Mouse (Mus musculus): Measurements from ENCODE around the gene Hist1h2ap. TPM values are rescaled to one million over a fixed set of nuclear protein-coding genes. Genes with fewer than 3 reads are reported as not detected.
A peak's percentile ranks its signal among the peaks of the same experiment; 100 is the strongest.
"Not testable (repeated sequence)": the region's sequence is repeated elsewhere in the genome, so short reads cannot be mapped to it uniquely, and the experiment has no call there.

Gene Hist1h2ap
- polyA plus RNA-seq, 1 experiment from 2014 or later: 2,559 TPM

DNA sequence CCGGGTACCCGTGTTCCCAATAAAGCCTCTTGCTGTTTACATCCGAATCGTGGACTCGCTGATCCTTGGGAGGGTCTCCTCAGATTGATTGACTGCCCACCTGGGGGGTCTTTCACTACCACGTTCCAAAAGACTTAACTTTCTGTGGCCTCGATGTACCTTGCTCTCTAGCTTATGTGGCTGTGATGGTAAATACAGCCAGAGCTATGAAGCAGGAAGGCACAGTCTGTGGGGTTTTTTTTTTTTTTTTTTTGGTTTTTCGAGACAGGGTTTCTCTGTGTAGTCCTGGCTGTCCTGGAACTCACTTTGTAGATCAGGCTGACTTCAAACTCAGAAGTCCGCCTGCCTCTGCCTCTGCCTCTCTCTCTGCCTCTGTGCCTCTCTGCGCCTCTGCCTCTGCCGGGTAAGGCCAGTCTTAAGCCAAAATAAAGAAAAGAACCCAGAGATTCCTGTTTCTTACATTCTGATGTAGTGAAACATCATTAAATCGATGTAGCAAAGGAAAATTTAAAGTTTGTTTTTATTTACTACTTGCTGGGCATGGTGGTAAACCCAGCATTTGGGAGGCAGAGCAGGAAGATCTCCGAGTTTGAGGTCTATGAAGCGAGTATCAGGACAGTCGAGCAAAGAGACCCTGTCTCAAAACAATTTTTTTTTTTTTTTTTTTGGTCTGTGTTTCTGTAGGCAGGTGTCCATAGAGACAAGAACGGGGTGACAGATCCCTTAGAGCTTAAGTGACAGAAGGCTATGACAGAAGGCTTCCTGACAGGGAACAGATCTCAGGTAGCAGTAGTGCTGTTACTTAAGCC lies 13.0 kb downstream of the Hist1h2ap start:
- ATAC-seq (replicated peaks; ENCODE audit: insufficient number of reproducible peaks, low FRiP score, low TSS enrichment); H3K4me3 ChIP-seq (ENCODE audit: low read depth, low read length); H3K4me2 ChIP-seq; H3K36me3 ChIP-seq (ENCODE audit: control insufficient read depth, insufficient read depth, low read length); H3K27me3 ChIP-seq (ENCODE audit: control insufficient read depth, insufficient read depth, low read length); H3K9ac ChIP-seq (ENCODE audit: low read depth, low read length); H3K27ac ChIP-seq (ENCODE audit: low read depth, low read length); H3K4me1 ChIP-seq (ENCODE audit: control insufficient read depth, insufficient read depth, low read length); H3K9me3 ChIP-seq (replicated peaks; ENCODE audit: control insufficient read depth, low read length): not testable (repeated sequence)
- WGBS (ENCODE audit: insufficient replicate concordance): 75% methylated on average over 7 of the region's 16 CpGs

DNA sequence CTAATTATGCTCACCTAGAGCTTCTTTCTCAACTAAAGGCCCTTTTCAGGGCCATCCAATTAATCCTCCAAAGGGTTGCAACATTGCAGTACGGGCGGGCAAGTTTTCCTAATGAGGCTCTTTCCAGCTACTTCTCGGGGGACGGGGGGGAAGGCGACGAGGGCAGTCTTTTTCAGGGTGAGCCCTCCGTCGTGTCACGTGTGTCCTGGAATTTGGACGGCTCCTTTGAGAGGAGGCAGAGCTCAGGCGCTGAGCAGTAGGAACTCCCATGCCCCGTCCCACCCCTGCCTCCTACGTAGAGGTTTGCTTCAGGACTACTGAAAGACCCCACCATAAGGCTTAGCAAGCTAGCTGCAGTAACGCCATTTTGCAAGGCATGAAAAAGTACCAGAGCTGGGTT lies 21.2 kb downstream of the Hist1h2ap start:
- H3K4me2 ChIP-seq: peak overlapping the region; percentile 42
- H3K27ac ChIP-seq (ENCODE audit: low read depth, low read length): not testable (repeated sequence)

DNA sequence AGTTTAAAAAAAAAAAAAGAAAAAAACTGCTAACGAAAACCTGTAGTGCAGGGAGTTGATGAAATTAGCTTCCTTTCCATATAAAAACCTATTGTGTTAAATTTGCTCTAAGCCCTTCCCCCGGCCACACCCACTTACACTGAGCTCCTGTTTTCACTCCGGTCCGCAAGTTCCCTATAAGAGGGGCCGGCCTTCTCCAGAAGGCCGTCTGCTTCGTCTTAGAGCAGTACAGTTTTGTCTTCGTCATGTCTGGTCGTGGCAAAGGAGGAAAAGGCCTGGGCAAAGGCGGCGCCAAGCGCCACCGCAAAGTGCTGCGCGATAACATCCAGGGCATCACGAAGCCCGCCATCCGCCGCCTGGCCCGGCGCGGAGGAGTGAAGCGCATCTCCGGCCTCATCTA lies 21.8 kb downstream of the Hist1h2ap start, which contains the start of gene Hist1h4m:
Gene Hist1h4m, plus strand, starts transcription at position 208 of the 400 bp plus-strand sequence.
- ATAC-seq (replicated peaks; ENCODE audit: insufficient number of reproducible peaks, low FRiP score, low TSS enrichment): peak; percentile 69
- not testable (repeated sequence) for H3K4me3 ChIP-seq (ENCODE audit: low read depth, low read length); H3K9me3 ChIP-seq (replicated peaks; ENCODE audit: control insufficient read depth, low read length); H3K4me1 ChIP-seq (ENCODE audit: control insufficient read depth, insufficient read depth, low read length); H3K27me3 ChIP-seq (ENCODE audit: control insufficient read depth, insufficient read depth, low read length); H3K36me3 ChIP-seq (ENCODE audit: control insufficient read depth, insufficient read depth, low read length); H3K9ac ChIP-seq (ENCODE audit: low read depth, low read length); H3K27ac ChIP-seq (ENCODE audit: low read depth, low read length)
- no CpG with 5 or more reads among the region's 24 CpGs for WGBS (ENCODE audit: insufficient replicate concordance)
- H3K4me2 ChIP-seq: peak within 1 kb of the TSS; percentile 42

More for the DNA sequence above, 21.2 kb downstream of the Hist1h2ap start:
- ATAC-seq (replicated peaks; ENCODE audit: insufficient number of reproducible peaks, low FRiP score, low TSS enrichment): peak; percentile 66
- H3K36me3 ChIP-seq (ENCODE audit: control insufficient read depth, insufficient read depth, low read length); H3K27me3 ChIP-seq (ENCODE audit: control insufficient read depth, insufficient read depth, low read length); H3K9me3 ChIP-seq (replicated peaks; ENCODE audit: control insufficient read depth, low read length); H3K4me1 ChIP-seq (ENCODE audit: control insufficient read depth, insufficient read depth, low read length); H3K9ac ChIP-seq (ENCODE audit: low read depth, low read length); H3K4me3 ChIP-seq (ENCODE audit: low read depth, low read length): not testable (repeated sequence)
- WGBS (ENCODE audit: insufficient replicate concordance): 0% methylated on average over 12 of the region's 14 CpGs

DNA sequence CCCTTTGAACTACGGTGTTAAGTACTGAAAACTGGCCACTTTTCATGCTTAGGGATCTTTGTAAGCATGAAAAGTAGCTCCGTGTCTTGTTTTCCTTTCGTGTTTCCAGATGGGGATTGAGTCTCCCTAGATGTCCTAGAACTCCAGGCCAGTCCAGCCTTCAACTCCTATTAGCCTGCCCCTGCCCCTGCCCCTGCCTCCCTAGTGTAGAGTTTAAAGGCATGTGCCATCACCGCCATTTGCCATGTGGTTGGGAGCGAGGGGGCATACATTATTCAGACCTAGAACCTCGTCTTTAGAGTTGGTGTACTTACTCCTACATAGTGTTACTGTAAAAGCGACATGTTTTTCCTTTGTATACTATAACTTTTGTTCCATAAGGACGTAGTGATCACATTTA lies 22.2 kb downstream of the Hist1h2ap start:
- not testable (repeated sequence) for H3K27me3 ChIP-seq (ENCODE audit: control insufficient read depth, insufficient read depth, low read length); H3K4me2 ChIP-seq; H3K27ac ChIP-seq (ENCODE audit: low read depth, low read length); H3K9me3 ChIP-seq (replicated peaks; ENCODE audit: control insufficient read depth, low read length); H3K4me1 ChIP-seq (ENCODE audit: control insufficient read depth, insufficient read depth, low read length); H3K4me3 ChIP-seq (ENCODE audit: low read depth, low read length); ATAC-seq (replicated peaks; ENCODE audit: insufficient number of reproducible peaks, low FRiP score, low TSS enrichment); H3K36me3 ChIP-seq (ENCODE audit: control insufficient read depth, insufficient read depth, low read length); H3K9ac ChIP-seq (ENCODE audit: low read depth, low read length)
- WGBS (ENCODE audit: insufficient replicate concordance): no CpG with 5 or more reads among the region's 8 CpGs

DNA sequence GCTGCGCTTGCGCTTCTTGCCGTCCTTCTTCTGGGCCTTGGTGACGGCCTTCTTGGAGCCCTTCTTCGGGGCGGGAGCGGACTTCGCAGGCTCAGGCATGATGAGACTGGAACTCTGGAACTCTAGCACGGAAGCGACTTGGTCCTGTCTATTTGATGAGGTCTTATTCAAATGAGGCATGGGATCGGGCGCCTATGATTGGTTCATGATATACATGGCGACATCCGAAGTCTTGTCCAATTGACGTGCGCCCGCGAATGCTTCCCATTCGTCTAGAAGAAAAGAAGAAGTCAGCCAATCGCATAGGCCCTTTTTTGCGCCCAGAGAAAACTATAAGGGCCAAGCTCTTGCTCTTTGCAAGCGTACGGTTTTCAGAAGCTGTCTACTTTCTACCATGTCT lies 23.2 kb downstream of the Hist1h2ap start, which contains the start of the genes Hist1h2bq and Hist1h2ao:
Gene Hist1h2bq, minus strand, starts transcription at position 125 of the 400 bp plus-strand sequence.
Gene Hist1h2ao, plus strand, starts transcription at position 393 of the 400 bp plus-strand sequence.
- not testable (repeated sequence) for H3K4me3 ChIP-seq (ENCODE audit: low read depth, low read length); H3K4me2 ChIP-seq; H3K27me3 ChIP-seq (ENCODE audit: control insufficient read depth, insufficient read depth, low read length); H3K27ac ChIP-seq (ENCODE audit: low read depth, low read length); H3K4me1 ChIP-seq (ENCODE audit: control insufficient read depth, insufficient read depth, low read length); H3K9me3 ChIP-seq (replicated peaks; ENCODE audit: control insufficient read depth, low read length); H3K9ac ChIP-seq (ENCODE audit: low read depth, low read length); H3K36me3 ChIP-seq (ENCODE audit: control insufficient read depth, insufficient read depth, low read length)
- WGBS (ENCODE audit: insufficient replicate concordance): no CpG with 5 or more reads among the region's 23 CpGs
- peak; percentile 95 for ATAC-seq (replicated peaks; ENCODE audit: insufficient number of reproducible peaks, low FRiP score, low TSS enrichment)

DNA sequence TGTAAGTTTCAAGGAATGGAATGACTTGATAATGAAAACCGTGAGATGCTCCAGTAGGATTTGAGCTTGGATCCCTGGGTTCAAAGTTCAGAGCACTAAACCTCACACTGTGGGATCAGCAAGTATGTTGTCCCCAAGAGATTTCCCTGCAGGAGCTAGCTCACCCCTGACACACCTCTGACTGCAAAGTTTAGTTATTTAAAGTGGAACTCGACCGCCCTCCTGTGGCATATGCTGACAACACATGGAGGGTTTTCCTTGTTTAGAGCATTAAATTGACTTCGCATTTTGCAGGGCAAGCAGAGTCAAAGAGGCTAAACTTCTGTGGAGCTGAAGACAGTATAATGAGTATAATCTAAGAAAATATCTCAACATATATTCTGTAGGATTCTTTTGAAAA lies 30.2 kb downstream of the Hist1h2ap start:
- H3K36me3 ChIP-seq (ENCODE audit: control insufficient read depth, insufficient read depth, low read length); H3K9ac ChIP-seq (ENCODE audit: low read depth, low read length); H3K27ac ChIP-seq (ENCODE audit: low read depth, low read length); H3K4me1 ChIP-seq (ENCODE audit: control insufficient read depth, insufficient read depth, low read length); H3K27me3 ChIP-seq (ENCODE audit: control insufficient read depth, insufficient read depth, low read length); H3K9me3 ChIP-seq (replicated peaks; ENCODE audit: control insufficient read depth, low read length); H3K4me3 ChIP-seq (ENCODE audit: low read depth, low read length); H3K4me2 ChIP-seq: not testable (repeated sequence)
- no CpG with 5 or more reads among the region's 4 CpGs for WGBS (ENCODE audit: insufficient replicate concordance)
- peak; percentile 55; the same call in 1 of the 2 replicates for ATAC-seq (replicated peaks; ENCODE audit: insufficient number of reproducible peaks, low FRiP score, low TSS enrichment)

DNA sequence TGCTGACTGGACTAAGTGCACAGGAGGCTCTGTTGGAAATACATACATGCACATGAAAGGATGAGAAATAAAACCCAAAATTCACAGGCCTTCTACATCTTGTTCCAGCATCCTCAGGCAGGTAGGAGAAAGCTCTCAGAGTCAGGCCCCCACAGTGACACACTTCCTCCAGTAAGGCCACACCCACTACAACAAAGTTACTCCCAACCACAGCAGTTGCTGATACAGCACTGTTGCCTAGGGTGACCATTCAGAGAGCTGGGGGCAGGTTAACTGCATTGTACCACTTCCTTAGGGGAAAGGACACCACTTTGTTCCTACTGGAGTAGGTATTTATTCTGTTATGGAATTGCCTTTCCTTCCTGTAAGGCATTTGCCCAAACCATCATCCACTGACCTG lies 36.1 kb downstream of the Hist1h2ap start:
- H3K36me3 ChIP-seq (ENCODE audit: control insufficient read depth, insufficient read depth, low read length); H3K9ac ChIP-seq (ENCODE audit: low read depth, low read length); H3K4me1 ChIP-seq (ENCODE audit: control insufficient read depth, insufficient read depth, low read length); H3K4me3 ChIP-seq (ENCODE audit: low read depth, low read length); H3K9me3 ChIP-seq (replicated peaks; ENCODE audit: control insufficient read depth, low read length); H3K27ac ChIP-seq (ENCODE audit: low read depth, low read length); H3K27me3 ChIP-seq (ENCODE audit: control insufficient read depth, insufficient read depth, low read length); ATAC-seq (replicated peaks; ENCODE audit: insufficient number of reproducible peaks, low FRiP score, low TSS enrichment); H3K4me2 ChIP-seq: not testable (repeated sequence)

DNA sequence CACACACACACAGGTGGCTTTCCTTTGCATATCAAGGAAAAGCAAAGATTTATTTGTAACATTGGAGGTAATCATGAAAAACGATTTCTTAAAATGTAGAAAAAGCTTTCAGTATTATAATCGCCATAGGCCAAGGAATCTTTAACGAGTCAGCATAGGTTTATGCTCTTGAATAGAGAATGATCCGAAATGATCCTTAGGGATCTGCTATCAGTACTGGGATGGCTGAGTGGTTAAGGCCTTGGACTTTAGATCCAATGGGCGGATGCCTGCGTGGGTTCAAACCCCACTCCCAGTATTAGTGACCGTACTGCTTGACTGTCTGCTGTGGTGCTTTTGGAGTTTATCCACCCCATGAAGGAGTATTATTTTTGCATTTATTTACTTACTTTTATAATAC lies 37.7 kb downstream of the Hist1h2ap start:
- H3K9me3 ChIP-seq (replicated peaks; ENCODE audit: control insufficient read depth, low read length): no peaks in the 10 kb centered on the region
- no peaks in the 10 kb centered on the region for H3K27me3 ChIP-seq (ENCODE audit: control insufficient read depth, insufficient read depth, low read length)
- no peak overlapping the region for H3K27ac ChIP-seq (ENCODE audit: low read depth, low read length)
- 88% methylated on average over 7 of the region's 7 CpGs for WGBS (ENCODE audit: insufficient replicate concordance)
- ATAC-seq (replicated peaks; ENCODE audit: insufficient number of reproducible peaks, low FRiP score, low TSS enrichment): no peak
- H3K4me2 ChIP-seq: no peak overlapping the region
- no peak overlapping the region for H3K9ac ChIP-seq (ENCODE audit: low read depth, low read length)
- no peaks in the 10 kb centered on the region for H3K36me3 ChIP-seq (ENCODE audit: control insufficient read depth, insufficient read depth, low read length)
- H3K4me3 ChIP-seq (ENCODE audit: low read depth, low read length): no peak overlapping the region
- peaks cover 3% of the 10 kb centered on the region; the same call in 1 of the 2 replicates for H3K4me1 ChIP-seq (ENCODE audit: control insufficient read depth, insufficient read depth, low read length)

All from heart, embryonic 11.5 days (tissue).